Mouse (Mus musculus) adrenal gland, adult 18-20 months (tissue): Measurements from ENCODE around the gene Fndc8. TPM values are rescaled to one million over a fixed set of nuclear protein-coding genes. Genes with fewer than 3 reads are reported as not detected.
"Not testable (repeated sequence)": the region's sequence is repeated elsewhere in the genome, so short reads cannot be mapped to it uniquely, and the experiment has no call there.

Experiments
- DNase-seq, 2 experiments: peaks; one replicate each; pipeline ENCODE4 v3.0.0; 2021 to 2022; ENCODE audit warnings: low spot score in 2 of 2
- total RNA-seq, 2 experiments: library from RNA; stranded (reverse); gene quantifications; 1 replicate in 1 of 2; 2 replicates in 1 of 2; pipeline ENCODE4 v1.2.3; 2021

Gene Fndc8
- total RNA-seq, 2 experiments from 2014 or later: 0.13 TPM; not detected in 1

GRCm38 (mm10) chr11:82910250-82910649 is 18.3 kb downstream of the Fndc8 start, which contains the start of gene Unc45b:
TSS of gene Unc45b (plus strand) at chr11:82910550.
- no peak for DNase-seq

GRCm38 (mm10) chr11:82910679-82911389 is 18.9 kb downstream of the Fndc8 start:
- DNase-seq: no peak

GRCm38 (mm10) chr11:82914711-82915352 is 22.9 kb downstream of the Fndc8 start:
- peak; percentile 80 to 81 for DNase-seq

- DNase-seq: no peak
These were observed 28.8 kb downstream of the Fndc8 start for GRCm38 (mm10) chr11:82920768-82921167.

GRCm38 (mm10) chr11:82921691-82922090 is 29.8 kb downstream of the Fndc8 start:
- no peak for DNase-seq

GRCm38 (mm10) chr11:82923910-82924309 is 32.0 kb downstream of the Fndc8 start:
- not testable (repeated sequence) for DNase-seq

- no peak for DNase-seq
These were observed 37.1 kb downstream of the Fndc8 start for GRCm38 (mm10) chr11:82928897-82929632.

- no peak for DNase-seq
These were observed 37.7 kb downstream of the Fndc8 start for GRCm38 (mm10) chr11:82929633-82929950.

- DNase-seq: not testable (repeated sequence)
These were observed 38.5 kb downstream of the Fndc8 start for GRCm38 (mm10) chr11:82930391-82930955.

- not testable (repeated sequence) for DNase-seq
These were observed 39.2 kb downstream of the Fndc8 start for GRCm38 (mm10) chr11:82931161-82931560.

GRCm38 (mm10) chr11:82931671-82932450 is 39.9 kb downstream of the Fndc8 start:
- DNase-seq: not testable (repeated sequence)

GRCm38 (mm10) chr11:82933186-82933585 is 41.3 kb downstream of the Fndc8 start:
- DNase-seq: no peak

GRCm38 (mm10) chr11:82943336-82943735 is 51.4 kb downstream of the Fndc8 start:
- DNase-seq: no peak

- DNase-seq: no peak
These were observed 53.7 kb downstream of the Fndc8 start for GRCm38 (mm10) chr11:82945636-82946035.

- DNase-seq: no peak
These were observed 55.5 kb downstream of the Fndc8 start for GRCm38 (mm10) chr11:82947457-82947856.

GRCm38 (mm10) chr11:82949036-82949435 is 57.1 kb downstream of the Fndc8 start:
- DNase-seq: no peak

Other genes starting within 250 kb of the Fndc8 start
- gene Cct6b, start 127.8 kb upstream of the Fndc8 start, total RNA-seq: under 1 TPM; 0.54 to 0.70 TPM
- gene Zfp830, start 127.8 kb upstream of the Fndc8 start, total RNA-seq: 10 to 100 TPM; 18.8 to 21.1 TPM
- 10 to 100 TPM; 18.2 to 21.5 TPM for gene Lig3, start 111.0 kb upstream of the Fndc8 start, total RNA-seq
- 1 to 10 TPM; 5.8 to 7.5 TPM for gene Rffl, start 20.9 kb upstream of the Fndc8 start, total RNA-seq
- 10 to 100 TPM; 10.3 to 11.8 TPM for gene Rad51d, start 1.5 kb upstream of the Fndc8 start, total RNA-seq
- 10 to 100 TPM; 17.3 to 22.6 TPM for gene Nle1, start 16.3 kb downstream of the Fndc8 start, total RNA-seq
- 10 to 100 TPM in 1 of 2 experiments, 1 to 10 TPM in 1; 6.5 to 10.7 TPM for gene Unc45b, start 18.4 kb downstream of the Fndc8 start, total RNA-seq
- gene Slfn5, start 59.2 kb downstream of the Fndc8 start, total RNA-seq: 10 to 100 TPM; 30.3 to 40.0 TPM
- 1 to 10 TPM; 2.8 to 5.2 TPM for gene Slfn9, start 99.7 kb downstream of the Fndc8 start, total RNA-seq
- gene Slfn8, start 128.7 kb downstream of the Fndc8 start, total RNA-seq: 1 to 10 TPM; 1.4 to 2.2 TPM
- gene Slfn2, start 173.0 kb downstream of the Fndc8 start, total RNA-seq: 1 to 10 TPM; 6.6 to 8.5 TPM
- under 1 TPM; 0.20 to 0.35 TPM for gene Slfn1, start 224.7 kb downstream of the Fndc8 start, total RNA-seq